Mouse (Mus musculus) neural tube, embryonic 11.5 days (tissue): ENCODE measurements around the gene Ddr1. TPM values are rescaled to one million over a fixed set of nuclear protein-coding genes. Genes with fewer than 3 reads are reported as not detected.

ENCODE experiments used
- ATAC-seq: fragments of 200-750 bp; cut with Nextera tagmentation; 2 replicates; pipeline ENCODE4 v1.8.0; 2017; ENCODE audit warnings: moderate number of reproducible peaks, mild to moderate bottlenecking, moderate TSS enrichment, moderate library complexity; ENCODE audit not compliant: insufficient read depth, low FRiP score, low TSS enrichment
- DNase-seq: peaks from one replicate; pipeline ENCODE4 v3.0.0-alpha.2; 2015; ENCODE audit warnings: low spot score
- H3K27ac ChIP-seq: fragments of 300-500 bp; sonication (generic); 2 replicates; pipeline ENCODE4 v1.5.1; 2014; ENCODE audit warnings: low read depth, mild to moderate bottlenecking, low read length
- H3K27me3 ChIP-seq: fragments of 300-500 bp; sonication (generic); 2 replicates; pipeline ENCODE4 v1.6.1; 2014; ENCODE audit warnings: mild to moderate bottlenecking, low read length, mixed read lengths; ENCODE audit not compliant: control insufficient read depth, insufficient read depth
- H3K36me3 ChIP-seq: fragments of 300-500 bp; sonication (generic); 2 replicates; pipeline ENCODE4 v1.6.1; 2014; ENCODE audit warnings: mild to moderate bottlenecking, low read length, moderate library complexity, mixed read lengths; ENCODE audit not compliant: control insufficient read depth, insufficient read depth
- H3K4me1 ChIP-seq: fragments of 300-500 bp; sonication (generic); 2 replicates; pipeline ENCODE4 v1.6.1; 2014; ENCODE audit warnings: low read length, mixed read lengths; ENCODE audit not compliant: control insufficient read depth, insufficient read depth
- H3K4me2 ChIP-seq: fragments of 300-500 bp; sonication (generic); 2 replicates; pipeline ENCODE4 v1.6.1; 2014; ENCODE audit warnings: low read depth, mild to moderate bottlenecking, moderate library complexity
- H3K4me3 ChIP-seq: fragments of 300-500 bp; sonication (generic); 2 replicates; pipeline ENCODE4 v1.5.1; 2014; ENCODE audit warnings: low read depth, low read length
- H3K9ac ChIP-seq: fragments of 300-500 bp; sonication (generic); 2 replicates; pipeline ENCODE4 v1.6.1; 2014; ENCODE audit warnings: mild to moderate bottlenecking, low read length
- H3K9me3 ChIP-seq: fragments of 300-500 bp; sonication (generic); 2 replicates; pipeline ENCODE4 v1.6.1; 2016; ENCODE audit warnings: low read length; ENCODE audit not compliant: control insufficient read depth
- WGBS: fragments of 180-500 bp; shearing (Covaris S2); extraction: QIAGEN DNeasy Blood & Tissue Kit; methylation state at CpG from one replicate; pipeline ENCODE4 v1.1.7; 2014; 5-methylcytosine and 5-hydroxymethylcytosine counted together
- polyA plus RNA-seq: library from polyadenylated mRNA; unstranded; fragments of >200 nt; fragmentation: Nextera tagmentation; extraction: Ambion mirVana; gene quantifications from 2 replicates; pipeline ENCODE4 v1.2.1, GENCODE M21; 2014

Ddr1 gene
- polyA plus RNA-seq, 1 experiment from 2014 or later: 98.1 TPM

DNA sequence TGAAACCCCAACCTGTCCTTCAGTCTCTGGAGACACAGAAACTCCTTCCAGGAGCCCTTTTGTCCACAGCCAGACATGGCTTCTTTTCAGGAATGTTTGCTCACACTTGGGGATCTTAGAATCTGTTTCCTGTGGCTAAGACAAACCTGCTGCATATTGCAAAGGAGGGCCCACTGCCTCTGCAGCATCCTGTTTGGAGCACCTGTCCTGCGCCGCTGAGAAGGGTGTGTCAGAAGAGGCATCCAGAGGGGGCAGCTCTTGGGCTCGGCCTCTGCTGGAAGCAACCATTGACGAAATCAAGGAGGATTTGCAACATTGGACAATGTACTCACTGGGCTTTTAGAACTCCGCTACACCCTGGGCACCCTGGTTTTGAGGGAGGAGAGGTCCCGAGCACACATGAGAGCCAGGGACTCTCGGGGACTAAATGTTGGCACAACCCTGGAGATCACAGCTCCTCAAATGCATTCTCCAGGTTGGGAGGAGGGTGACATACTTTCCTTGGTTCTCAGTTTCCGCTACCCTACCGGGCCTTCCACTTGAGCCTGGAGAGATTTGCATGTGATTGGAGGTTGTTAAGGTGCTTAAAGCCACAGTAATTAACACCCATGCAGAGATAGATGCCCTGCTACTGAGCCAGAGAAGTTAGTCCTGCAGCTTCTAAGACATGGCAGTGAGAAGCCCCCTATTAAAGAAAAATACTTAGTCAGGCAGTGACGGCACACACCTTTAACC lies 23.2 kb upstream of the Ddr1 start:
- Histone ChIP-seq H3K4me3 (no peak overlapping the region), H3K27ac (no peak overlapping the region), H3K4me2 (no peak overlapping the region), H3K36me3 (no peaks in the 10 kb centered on the region), H3K27me3 (no peaks in the 10 kb centered on the region), H3K9ac (no peak overlapping the region; the same call in 1 of the 2 replicates), H3K9me3 (no peaks in the 10 kb centered on the region), H3K4me1 (no peaks in the 10 kb centered on the region)
- no peak for ATAC-seq
- DNase-seq: no peak
- 23% methylated on average over 10 of the region's 10 CpGs for WGBS

DNA sequence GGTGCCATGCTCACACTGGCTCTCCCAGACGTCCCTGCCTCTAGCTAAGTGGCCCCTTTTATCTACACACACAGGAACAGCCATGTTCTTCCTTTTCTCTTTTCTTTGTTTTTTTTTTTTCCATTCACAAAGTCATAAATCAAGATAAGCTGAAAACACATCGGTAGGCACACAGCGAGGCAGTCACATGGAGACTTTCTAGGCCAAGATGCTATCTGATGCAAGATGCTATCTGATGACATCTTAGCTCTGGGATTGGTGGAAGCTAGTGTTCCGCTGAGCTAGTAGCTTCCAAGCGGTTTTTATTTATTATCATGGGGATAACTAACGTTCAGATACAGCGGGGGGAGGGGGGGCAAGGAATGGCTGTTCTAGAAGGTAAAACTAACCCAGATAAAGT lies 22.6 kb upstream of the Ddr1 start:
- no peaks in the 10 kb centered on the region for H3K4me1 ChIP-seq
- no peak overlapping the region for H3K27ac ChIP-seq
- no peaks in the 10 kb centered on the region for H3K36me3 ChIP-seq
- no peak overlapping the region for H3K9ac ChIP-seq
- no peaks in the 10 kb centered on the region for H3K9me3 ChIP-seq
- no peaks in the 10 kb centered on the region for H3K27me3 ChIP-seq
- no peak overlapping the region for H3K4me2 ChIP-seq
- ATAC-seq (no peak), DNase-seq (no peak)
- WGBS: 35% methylated on average over 7 of the region's 7 CpGs
- no peak overlapping the region for H3K4me3 ChIP-seq

- Histone ChIP-seq H3K9ac (no peak overlapping the region; the same call in 1 of the 2 replicates), H3K9me3 (no peaks in the 10 kb centered on the region), H3K36me3 (no peaks in the 10 kb centered on the region), H3K27ac (no peak overlapping the region), H3K4me3 (no peak overlapping the region), H3K27me3 (no peaks in the 10 kb centered on the region), H3K4me1 (no peaks in the 10 kb centered on the region), H3K4me2 (no peak overlapping the region)
- DNase-seq (peak; percentile 91), ATAC-seq (peak; percentile 38; the same call in 1 of the 2 replicates)
- WGBS: 30% methylated on average over 21 of the region's 21 CpGs
These were observed 21.1 kb upstream of the Ddr1 start for GRCm38 (mm10) chr17:35725286-35726232.

DNA sequence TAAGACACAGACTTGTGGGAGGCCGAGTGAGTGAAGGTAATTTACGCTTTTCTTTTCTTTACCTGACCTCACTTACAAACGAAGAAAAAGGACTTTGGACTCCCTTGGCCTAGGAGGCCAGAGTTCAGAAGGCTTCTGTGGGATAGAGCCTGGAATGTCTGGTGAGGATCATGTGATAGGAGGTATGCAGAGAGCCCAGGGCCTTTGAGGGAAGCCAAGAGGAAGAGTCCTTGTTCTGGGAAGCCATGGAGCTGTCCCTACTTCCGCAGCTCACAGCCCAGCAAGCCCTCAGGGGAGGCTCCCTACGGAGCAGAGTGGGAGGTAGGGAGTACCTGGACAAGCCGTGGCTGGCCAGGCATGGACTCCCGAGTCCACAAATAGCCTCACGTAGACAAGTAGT lies 17.3 kb upstream of the Ddr1 start:
- H3K4me2 ChIP-seq: no peak overlapping the region
- no peak for ATAC-seq
- H3K9me3 ChIP-seq: no peaks in the 10 kb centered on the region
- no peaks in the 10 kb centered on the region; the same call in 1 of the 2 replicates for H3K4me1 ChIP-seq
- H3K27ac ChIP-seq: no peak overlapping the region
- no peaks in the 10 kb centered on the region for H3K27me3 ChIP-seq
- H3K9ac ChIP-seq: no peak overlapping the region
- no peaks in the 10 kb centered on the region for H3K36me3 ChIP-seq
- 67% methylated on average over 8 of the region's 8 CpGs for WGBS
- no peak for DNase-seq
- H3K4me3 ChIP-seq: no peak overlapping the region

- no peak for ATAC-seq
- Histone ChIP-seq H3K36me3 (no peaks in the 10 kb centered on the region), H3K4me1 (no peaks in the 10 kb centered on the region; the same call in 1 of the 2 replicates), H3K27me3 (no peaks in the 10 kb centered on the region), H3K9ac (no peak overlapping the region), H3K4me3 (no peak overlapping the region), H3K4me2 (no peak overlapping the region), H3K27ac (no peak overlapping the region), H3K9me3 (no peaks in the 10 kb centered on the region)
- WGBS: 15% methylated on average over 11 of the region's 11 CpGs
- peak; percentile 26 for DNase-seq
These were observed 15.9 kb upstream of the Ddr1 start for GRCm38 (mm10) chr17:35720340-35720727.

- ATAC-seq (no peak), DNase-seq (no peak)
- no peaks in the 10 kb centered on the region for H3K36me3 ChIP-seq
- no peak overlapping the region for H3K4me3 ChIP-seq
- no peaks in the 10 kb centered on the region for H3K27me3 ChIP-seq
- H3K27ac ChIP-seq: no peak overlapping the region
- H3K9ac ChIP-seq: no peak overlapping the region
- 56% methylated on average over 9 of the region's 9 CpGs for WGBS
- H3K4me2 ChIP-seq: no peak overlapping the region
- no peaks in the 10 kb centered on the region; the same call in 1 of the 2 replicates for H3K4me1 ChIP-seq
- no peaks in the 10 kb centered on the region for H3K9me3 ChIP-seq
These were observed 15.4 kb upstream of the Ddr1 start for GRCm38 (mm10) chr17:35719616-35720339.

DNA sequence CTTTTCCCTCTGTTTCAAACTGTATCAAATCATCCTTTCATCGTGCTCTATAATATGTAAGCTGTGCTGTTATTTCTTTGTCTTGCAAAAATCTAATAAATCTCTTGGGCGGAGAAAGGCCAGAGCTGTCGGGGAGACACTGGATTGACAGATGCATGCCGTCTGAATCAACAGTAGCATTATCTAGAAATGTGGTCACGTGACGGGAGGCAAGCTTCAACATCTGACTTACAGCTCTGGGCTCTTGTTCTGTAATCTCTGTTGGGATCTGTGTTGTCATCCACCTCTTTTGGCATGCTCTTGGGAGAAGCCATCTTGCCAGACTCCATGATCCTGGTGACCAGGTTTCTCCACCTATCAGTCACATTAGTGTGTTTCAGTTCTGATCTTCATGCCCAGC lies 12.7 kb upstream of the Ddr1 start:
- ATAC-seq (no peak), DNase-seq (no peak)
- Histone ChIP-seq H3K36me3 (no peaks in the 10 kb centered on the region), H3K27me3 (no peaks in the 10 kb centered on the region), H3K4me1 (no peaks in the 10 kb centered on the region; the same call in 1 of the 2 replicates), H3K27ac (no peak overlapping the region), H3K4me3 (no peak overlapping the region), H3K9me3 (no peaks in the 10 kb centered on the region), H3K4me2 (no peak overlapping the region), H3K9ac (no peak overlapping the region)
- 89% methylated on average over 6 of the region's 6 CpGs for WGBS

DNA sequence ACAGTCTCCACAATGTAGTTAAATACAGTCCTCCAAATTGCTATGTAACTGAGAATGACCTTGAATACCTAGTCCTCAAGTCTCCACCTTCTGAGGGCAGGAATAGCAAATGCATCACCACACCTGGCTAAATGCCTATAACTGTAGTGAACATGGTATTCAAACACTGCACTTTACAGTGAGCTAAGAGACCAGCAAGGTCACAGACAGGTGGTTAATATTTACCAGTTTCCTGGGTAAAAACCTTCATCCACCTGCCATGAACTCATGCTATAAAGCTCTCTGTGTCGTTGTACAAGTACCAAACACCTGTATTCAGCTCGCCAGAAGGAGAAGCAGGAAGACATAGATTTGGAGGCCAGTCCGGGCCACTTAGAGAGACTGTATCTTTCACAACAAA lies 11.7 kb upstream of the Ddr1 start:
- no peaks in the 10 kb centered on the region for H3K27me3 ChIP-seq
- no peak for ATAC-seq
- no peak overlapping the region for H3K27ac ChIP-seq
- no peak overlapping the region for H3K4me3 ChIP-seq
- 95% methylated on average over 3 of the region's 3 CpGs for WGBS
- no peaks in the 10 kb centered on the region; the same call in 1 of the 2 replicates for H3K4me1 ChIP-seq
- DNase-seq: no peak
- no peak overlapping the region for H3K4me2 ChIP-seq
- no peaks in the 10 kb centered on the region for H3K9me3 ChIP-seq
- no peaks in the 10 kb centered on the region for H3K36me3 ChIP-seq
- no peak overlapping the region for H3K9ac ChIP-seq
